Mouse (Mus musculus) testis, adult 2 months (tissue): ENCODE measurements around the gene Heg1. TPM values are rescaled to one million over a fixed set of nuclear protein-coding genes. Genes with fewer than 3 reads are reported as not detected.

Experiments used
- H3K27ac ChIP-seq: fragments of 200-500 bp; 2 replicates; pipeline ENCODE4 v1.5.1; 2012; ENCODE audit warnings: low read depth, low read length; ENCODE audit not compliant: control insufficient read depth, insufficient read depth
- H3K27me3 ChIP-seq: fragments of 200-500 bp; 2 replicates; pipeline ENCODE4 v1.6.1; 2012; ENCODE audit warnings: mild to moderate bottlenecking, low read length, moderate library complexity; ENCODE audit not compliant: control insufficient read depth, insufficient read depth
- H3K36me3 ChIP-seq: fragments of 200-500 bp; 2 replicates; pipeline ENCODE4 v1.6.1; 2012; ENCODE audit warnings: mild to moderate bottlenecking, low read length; ENCODE audit not compliant: control insufficient read depth, insufficient read depth
- H3K4me1 ChIP-seq: fragments of 200-500 bp; 2 replicates; pipeline ENCODE4 v1.6.1; 2012; ENCODE audit warnings: low read length; ENCODE audit not compliant: control insufficient read depth, insufficient read depth
- H3K4me3 ChIP-seq: fragments of 200-500 bp; 2 replicates; pipeline ENCODE4 v1.5.1; 2012; ENCODE audit warnings: low read depth, mild to moderate bottlenecking, low read length, moderate library complexity, mixed read lengths; ENCODE audit not compliant: control insufficient read depth
- CTCF ChIP-seq: fragments of 200-500 bp; IDR thresholded peaks from 2 replicates; pipeline ENCODE4 v1.5.1; 2012; ENCODE audit warnings: low read depth, mild to moderate bottlenecking, inconsistent platforms, low read length, moderate library complexity; ENCODE audit not compliant: control insufficient read depth, insufficient read depth, insufficient replicate concordance
- POLR2A ChIP-seq: fragments of 200-500 bp; IDR thresholded peaks from 2 replicates; pipeline ENCODE4 v1.6.1; 2012; ENCODE audit warnings: low read depth, mild to moderate bottlenecking, inconsistent platforms, low read length, moderate library complexity; ENCODE audit not compliant: control insufficient read depth
- polyA plus RNA-seq: library from polyadenylated mRNA; depleted of rRNA; stranded (reverse); fragments of >200 nt; gene quantifications from 2 replicates; pipeline ENCODE4 v1.2.3, GENCODE M21; 2012; rRNA removed

Gene Heg1
- polyA plus RNA-seq, 1 experiment: 12.9 TPM

GRCm38 (mm10) chr16:33810002-33810401 lies 125.8 kb downstream of the Heg1 start:
- no peak overlapping the region for H3K27ac ChIP-seq
- H3K27me3 ChIP-seq: no peaks in the 10 kb centered on the region
- no peaks in the 10 kb centered on the region for H3K36me3 ChIP-seq
- TF ChIP-seq CTCF (no peak), POLR2A (no peak)
- no peaks in the 10 kb centered on the region; the same call in 1 of the 2 replicates for H3K4me1 ChIP-seq
- no peak overlapping the region for H3K4me3 ChIP-seq

GRCm38 (mm10) chr16:33818413-33819165 lies 134.4 kb downstream of the Heg1 start:
- TF ChIP-seq CTCF (no peak), POLR2A (no peak)
- Histone ChIP-seq H3K4me3 (no peak overlapping the region), H3K27me3 (no peaks in the 10 kb centered on the region), H3K4me1 (no peaks in the 10 kb centered on the region), H3K36me3 (no peaks in the 10 kb centered on the region), H3K27ac (no peak overlapping the region)

GRCm38 (mm10) chr16:33820269-33821178 lies 136.4 kb downstream of the Heg1 start:
- TF ChIP-seq POLR2A (no peak), CTCF (peak; percentile 39; the same call in 1 of the 2 replicates)
- no peaks in the 10 kb centered on the region for H3K27me3 ChIP-seq
- no peaks in the 10 kb centered on the region for H3K4me1 ChIP-seq
- no peak overlapping the region for H3K4me3 ChIP-seq
- H3K36me3 ChIP-seq: no peaks in the 10 kb centered on the region
- no peak overlapping the region for H3K27ac ChIP-seq

Other genes with a start within 250 kb of the Heg1 start
- gene Slc12a8, start 167.0 kb upstream of the Heg1 start, polyA plus RNA-seq: 5.2 and 5.7 TPM in 2 replicates
- 0.25 and 0.32 TPM in 2 replicates for gene Muc13, start 109.7 kb downstream of the Heg1 start, polyA plus RNA-seq
- 27.6 and 33.0 TPM in 2 replicates for gene Itgb5, start 145.3 kb downstream of the Heg1 start, polyA plus RNA-seq